Mouse (Mus musculus) kidney, embryonic 15.5 days (tissue): Measurements from ENCODE around the gene Crybg2. TPM values are rescaled to one million over a fixed set of nuclear protein-coding genes. Genes with fewer than 3 reads are reported as not detected.
A peak's percentile ranks its signal among the peaks of the same experiment; 100 is the strongest.

Experiments used
- ATAC-seq: fragments of 200-750 bp; cut with Nextera tagmentation; replicated peaks from 2 replicates; pipeline ENCODE4 v1.8.0; 2017; ENCODE audit warnings: moderate TSS enrichment; ENCODE audit not compliant: low FRiP score
- H3K27ac ChIP-seq: fragments of 300-500 bp; sonication (generic); 2 replicates; pipeline ENCODE4 v1.5.1; 2015; ENCODE audit warnings: mild to moderate bottlenecking, inconsistent platforms
- H3K27me3 ChIP-seq: fragments of 300-500 bp; sonication (generic); 2 replicates; pipeline ENCODE4 v1.6.1; 2015; ENCODE audit warnings: inconsistent platforms
- H3K36me3 ChIP-seq: fragments of 300-500 bp; sonication (generic); 2 replicates; pipeline ENCODE4 v1.6.1; 2015; ENCODE audit warnings: inconsistent platforms
- H3K4me1 ChIP-seq: fragments of 300-500 bp; sonication (generic); 2 replicates; pipeline ENCODE4 v1.6.1; 2015; ENCODE audit warnings: inconsistent platforms
- H3K4me2 ChIP-seq: fragments of 300-500 bp; sonication (generic); 2 replicates; pipeline ENCODE4 v1.6.1; 2015; ENCODE audit warnings: moderate library complexity, mild to moderate bottlenecking, inconsistent platforms
- H3K4me3 ChIP-seq: fragments of 300-500 bp; sonication (generic); replicated peaks from 2 replicates; pipeline ENCODE4 v1.5.1; 2015; ENCODE audit warnings: mild to moderate bottlenecking, inconsistent platforms
- H3K9ac ChIP-seq: fragments of 300-500 bp; sonication (generic); 2 replicates; pipeline ENCODE4 v1.6.1; 2015; ENCODE audit warnings: mild to moderate bottlenecking, inconsistent platforms
- H3K9me3 ChIP-seq: fragments of 300-500 bp; sonication (generic); replicated peaks from 2 replicates; pipeline ENCODE4 v1.6.1; 2016; ENCODE audit warnings: inconsistent platforms
- WGBS: fragments of 180-500 bp; shearing (Covaris S2); methylation state at CpG from one replicate; pipeline ENCODE4 v1.1.7; 2015; ENCODE audit warnings: mixed read lengths; 5-methylcytosine and 5-hydroxymethylcytosine counted together
- polyA plus RNA-seq: library from polyadenylated mRNA; unstranded; fragments of >200 nt; fragmentation: Nextera tagmentation; extraction: Ambion mirVana; gene quantifications from 2 replicates; pipeline ENCODE4 v1.2.1, GENCODE M21; 2015

The Crybg2 gene
- polyA plus RNA-seq, 1 experiment from 2014 or later, result 3.9 TPM

GRCm38 (mm10) chr4:134087412-134087811 is 26.8 kb downstream of the Crybg2 start:
- H3K9ac ChIP-seq, result no peak overlapping the region
- H3K27ac ChIP-seq, result no peak overlapping the region
- H3K9me3 ChIP-seq, result no peaks in the 10 kb centered on the region
- peak; percentile 64; the same call in 1 of the 2 replicates for ATAC-seq
- WGBS, result 33% methylated on average over 7 of the region's 7 CpGs
- peaks cover 8% of the 10 kb centered on the region for H3K27me3 ChIP-seq
- peaks cover 2% of the 10 kb centered on the region for H3K4me1 ChIP-seq
- H3K4me2 ChIP-seq, result peak overlapping the region; percentile 29; the same call in 1 of the 2 replicates
- no peaks in the 10 kb centered on the region for H3K36me3 ChIP-seq
- no peak overlapping the region for H3K4me3 ChIP-seq

- H3K9me3 ChIP-seq, result no peaks in the 10 kb centered on the region
- H3K27ac ChIP-seq, result no peak overlapping the region
- H3K4me3 ChIP-seq, result no peak overlapping the region
- H3K9ac ChIP-seq, result no peak overlapping the region
- H3K36me3 ChIP-seq, result no peaks in the 10 kb centered on the region
- ATAC-seq, result no peak
- no peak overlapping the region for H3K4me2 ChIP-seq
- no peaks in the 10 kb centered on the region for H3K4me1 ChIP-seq
- 83% methylated on average over 9 of the region's 9 CpGs for WGBS
- H3K27me3 ChIP-seq, result no peaks in the 10 kb centered on the region
Observed at GRCm38 (mm10) chr4:134089029-134089428, 28.4 kb downstream of the Crybg2 start.

- Histone ChIP-seq H3K27ac (no peak overlapping the region), H3K36me3 (no peaks in the 10 kb centered on the region), H3K27me3 (no peaks in the 10 kb centered on the region), H3K9me3 (no peaks in the 10 kb centered on the region), H3K9ac (no peak overlapping the region), H3K4me1 (no peaks in the 10 kb centered on the region), H3K4me2 (no peak overlapping the region), H3K4me3 (no peak overlapping the region)
- no peak for ATAC-seq
- 80% methylated on average over 16 of the region's 16 CpGs for WGBS
Observed at GRCm38 (mm10) chr4:134090521-134091224, 30.1 kb downstream of the Crybg2 start.

- Histone ChIP-seq H3K9ac (no peak overlapping the region), H3K27ac (no peak overlapping the region), H3K4me1 (no peaks in the 10 kb centered on the region), H3K36me3 (no peaks in the 10 kb centered on the region), H3K4me2 (no peak overlapping the region), H3K9me3 (no peaks in the 10 kb centered on the region), H3K27me3 (no peaks in the 10 kb centered on the region), H3K4me3 (no peak overlapping the region)
- 87% methylated on average over 6 of the region's 6 CpGs for WGBS
- no peak for ATAC-seq
Observed at GRCm38 (mm10) chr4:134091225-134091529, 30.6 kb downstream of the Crybg2 start.

GRCm38 (mm10) chr4:134092382-134093288 is 32.0 kb downstream of the Crybg2 start:
- WGBS, result 69% methylated on average over 6 of the region's 6 CpGs
- H3K4me1 ChIP-seq, result no peaks in the 10 kb centered on the region
- no peaks in the 10 kb centered on the region for H3K36me3 ChIP-seq
- H3K9ac ChIP-seq, result no peak overlapping the region
- ATAC-seq, result 0 out of 2 replicates have a peak, but pooled peaks have one; percentile 43
- no peaks in the 10 kb centered on the region for H3K27me3 ChIP-seq
- no peak overlapping the region for H3K27ac ChIP-seq
- no peaks in the 10 kb centered on the region for H3K9me3 ChIP-seq
- H3K4me2 ChIP-seq, result no peak overlapping the region
- no peak overlapping the region for H3K4me3 ChIP-seq

- no peak overlapping the region for H3K4me3 ChIP-seq
- no peaks in the 10 kb centered on the region for H3K27me3 ChIP-seq
- H3K9ac ChIP-seq, result no peak overlapping the region
- no peak overlapping the region for H3K27ac ChIP-seq
- no peak overlapping the region for H3K4me2 ChIP-seq
- H3K4me1 ChIP-seq, result peaks cover 3% of the 10 kb centered on the region; the same call in 1 of the 2 replicates
- no peaks in the 10 kb centered on the region for H3K9me3 ChIP-seq
- H3K36me3 ChIP-seq, result no peaks in the 10 kb centered on the region
- 84% methylated on average over 7 of the region's 7 CpGs for WGBS
- ATAC-seq, result no peak
Observed at GRCm38 (mm10) chr4:134094004-134094564, 33.5 kb downstream of the Crybg2 start.

- Histone ChIP-seq H3K27me3 (no peaks in the 10 kb centered on the region), H3K4me1 (peaks cover 3% of the 10 kb centered on the region; the same call in 1 of the 2 replicates), H3K9ac (no peak within 1 kb of the TSS), H3K36me3 (no peaks in the 10 kb centered on the region), H3K4me3 (no peak within 1 kb of the TSS), H3K4me2 (no peak within 1 kb of the TSS), H3K27ac (no peak within 1 kb of the TSS), H3K9me3 (no peaks in the 10 kb centered on the region)
- WGBS, result 62% methylated on average over 3 of the region's 3 CpGs
- ATAC-seq, result no peak
Observed at GRCm38 (mm10) chr4:134094923-134095547, 34.4 kb downstream of the Crybg2 start, which contains the start of gene Cd52. Gene Cd52, minus strand, starts transcription at chr4:134095082.

- no peaks in the 10 kb centered on the region for H3K9me3 ChIP-seq
- no peak overlapping the region for H3K9ac ChIP-seq
- peaks cover 3% of the 10 kb centered on the region; the same call in 1 of the 2 replicates for H3K4me1 ChIP-seq
- H3K27ac ChIP-seq, result no peak overlapping the region
- WGBS, result 83% methylated on average over 3 of the region's 3 CpGs
- no peaks in the 10 kb centered on the region for H3K27me3 ChIP-seq
- no peak overlapping the region for H3K4me2 ChIP-seq
- H3K36me3 ChIP-seq, result no peaks in the 10 kb centered on the region
- ATAC-seq, result no peak
- no peak overlapping the region for H3K4me3 ChIP-seq
Observed at GRCm38 (mm10) chr4:134096120-134096519, 35.5 kb downstream of the Crybg2 start.

GRCm38 (mm10) chr4:134097015-134097608 is 36.5 kb downstream of the Crybg2 start:
- no peak overlapping the region for H3K4me2 ChIP-seq
- no peaks in the 10 kb centered on the region for H3K9me3 ChIP-seq
- no peak for ATAC-seq
- H3K27me3 ChIP-seq, result no peaks in the 10 kb centered on the region
- 75% methylated on average over 5 of the region's 5 CpGs for WGBS
- H3K27ac ChIP-seq, result no peak overlapping the region
- no peak overlapping the region for H3K4me3 ChIP-seq
- H3K9ac ChIP-seq, result no peak overlapping the region
- H3K36me3 ChIP-seq, result no peaks in the 10 kb centered on the region
- peaks cover 3% of the 10 kb centered on the region; the same call in 1 of the 2 replicates for H3K4me1 ChIP-seq

- Histone ChIP-seq H3K4me1 (peaks cover 10% of the 10 kb centered on the region), H3K4me2 (no peak overlapping the region), H3K27ac (peak overlapping the region; percentile 71), H3K27me3 (no peaks in the 10 kb centered on the region), H3K9ac (no peak overlapping the region), H3K36me3 (no peaks in the 10 kb centered on the region), H3K4me3 (no peak overlapping the region), H3K9me3 (no peaks in the 10 kb centered on the region)
- ATAC-seq, result no peak
- 18% methylated on average over 8 of the region's 8 CpGs for WGBS
Observed at GRCm38 (mm10) chr4:134098628-134099027, 38.0 kb downstream of the Crybg2 start.

GRCm38 (mm10) chr4:134100245-134100644 is 39.6 kb downstream of the Crybg2 start:
- Histone ChIP-seq H3K4me1 (peaks cover 10% of the 10 kb centered on the region), H3K27me3 (no peaks in the 10 kb centered on the region), H3K4me3 (no peak overlapping the region), H3K27ac (no peak overlapping the region), H3K9ac (no peak overlapping the region), H3K9me3 (no peaks in the 10 kb centered on the region), H3K4me2 (no peak overlapping the region), H3K36me3 (no peaks in the 10 kb centered on the region)
- 84% methylated on average over 4 of the region's 4 CpGs for WGBS
- no peak for ATAC-seq
